Mouse (Mus musculus): ENCODE results near the gene Slc44a3. TPM values are rescaled to one million over a fixed set of nuclear protein-coding genes. Genes with fewer than 3 reads are reported as not detected.

Gene Slc44a3
- polyA plus RNA-seq (2012) = not detected in 2 replicates

DNA sequence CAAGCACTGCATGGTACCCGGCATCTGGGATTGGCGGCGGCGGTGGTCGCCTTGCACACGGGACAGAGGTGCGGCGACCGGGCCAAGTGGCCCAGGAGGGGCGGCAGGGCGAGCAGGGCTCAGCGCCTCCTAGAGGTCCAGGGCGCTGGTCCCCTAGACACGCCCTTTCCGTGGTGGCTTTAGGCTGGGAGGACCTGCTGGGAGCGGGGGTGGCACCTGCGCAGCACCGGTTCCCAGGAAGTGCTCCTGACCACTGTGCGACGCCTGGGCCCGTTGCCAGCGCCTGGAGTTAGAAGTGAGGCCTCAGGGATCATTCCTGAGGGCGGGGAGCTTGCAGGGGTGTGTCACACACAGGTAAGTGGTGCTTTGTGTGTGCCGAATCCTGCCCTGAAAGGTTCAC, at the start of gene Slc44a3:
TSS of gene Slc44a3 (minus strand) at position 229 of the 400 bp plus-strand sequence.
- no peak for TF ChIP-seq GATA1 (IDR thresholded peaks at IDR 0.05; ENCODE audit: low read length)

GRCm38 (mm10) chr3:121579880-121580549, 47.8 kb upstream of the Slc44a3 start:
- no peak for TF ChIP-seq GATA1 (IDR thresholded peaks at IDR 0.05; ENCODE audit: low read length)

- no peak for TF ChIP-seq GATA1 (IDR thresholded peaks at IDR 0.05; ENCODE audit: low read length)
Observed at GRCm38 (mm10) chr3:121579402-121579801, 47.2 kb upstream of the Slc44a3 start.

DNA sequence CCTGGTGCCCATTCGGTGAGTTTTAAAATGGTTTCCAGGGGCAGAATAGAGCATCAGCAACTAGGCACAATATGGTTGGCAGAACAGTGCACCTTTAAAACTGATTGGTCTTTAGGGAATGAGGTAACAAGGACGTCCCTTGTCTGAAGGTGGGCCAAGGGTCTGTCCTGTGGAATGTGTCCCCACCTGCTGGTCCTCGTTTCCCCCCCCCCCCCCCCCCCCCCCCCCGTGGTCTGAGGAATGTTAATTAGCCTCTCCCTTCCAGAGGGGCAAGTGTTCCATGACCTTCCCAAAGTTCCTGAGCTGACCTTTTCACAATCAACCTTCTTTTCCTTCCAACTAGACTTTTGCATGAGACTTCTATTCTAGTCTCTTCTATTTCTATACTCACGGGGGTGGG, 46.5 kb upstream of the Slc44a3 start:
- TF ChIP-seq GATA1 (IDR thresholded peaks at IDR 0.05; ENCODE audit: low read length) = no peak

GRCm38 (mm10) chr3:121577641-121578040, 45.4 kb upstream of the Slc44a3 start:
- no peak for TF ChIP-seq GATA1 (IDR thresholded peaks at IDR 0.05; ENCODE audit: low read length)

- no peak for TF ChIP-seq GATA1 (IDR thresholded peaks at IDR 0.05; ENCODE audit: low read length)
Observed at GRCm38 (mm10) chr3:121577032-121577591, 44.9 kb upstream of the Slc44a3 start.

GRCm38 (mm10) chr3:121576367-121576766, 44.2 kb upstream of the Slc44a3 start:
- TF ChIP-seq GATA1 (IDR thresholded peaks at IDR 0.05; ENCODE audit: low read length) = no peak

- TF ChIP-seq GATA1 (IDR thresholded peaks at IDR 0.05; ENCODE audit: low read length) = no peak
Observed at GRCm38 (mm10) chr3:121574386-121574785, 42.2 kb upstream of the Slc44a3 start.

DNA sequence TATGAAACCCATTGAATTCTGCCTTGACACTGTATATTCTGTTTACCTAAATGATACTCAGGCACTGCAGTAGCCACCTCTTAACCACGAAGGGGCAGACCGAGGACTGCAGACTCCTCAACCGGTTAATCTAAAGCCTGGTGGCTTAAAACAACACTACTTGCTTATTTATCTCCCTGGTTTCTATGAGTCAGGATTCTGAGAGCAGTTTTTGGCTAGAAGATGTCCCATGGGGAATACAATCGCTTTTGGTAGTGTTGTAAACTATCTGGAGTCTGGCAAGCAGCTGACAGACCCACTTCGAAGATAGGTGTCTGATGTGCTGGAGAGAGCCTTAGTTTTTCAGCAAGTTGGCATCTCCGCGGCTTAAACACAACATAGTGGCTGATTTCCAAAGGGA, 41.7 kb upstream of the Slc44a3 start:
- TF ChIP-seq GATA1 (IDR thresholded peaks at IDR 0.05; ENCODE audit: low read length) = no peak

- no peak for TF ChIP-seq GATA1 (IDR thresholded peaks at IDR 0.05; ENCODE audit: low read length)
Observed at GRCm38 (mm10) chr3:121571491-121571890, 39.3 kb upstream of the Slc44a3 start.

- no peak for TF ChIP-seq GATA1 (IDR thresholded peaks at IDR 0.05; ENCODE audit: low read length)
Observed at GRCm38 (mm10) chr3:121570623-121571022, 38.4 kb upstream of the Slc44a3 start.

GRCm38 (mm10) chr3:121569767-121570166, 37.6 kb upstream of the Slc44a3 start:
- TF ChIP-seq GATA1 (IDR thresholded peaks at IDR 0.05; ENCODE audit: low read length) = no peak

DNA sequence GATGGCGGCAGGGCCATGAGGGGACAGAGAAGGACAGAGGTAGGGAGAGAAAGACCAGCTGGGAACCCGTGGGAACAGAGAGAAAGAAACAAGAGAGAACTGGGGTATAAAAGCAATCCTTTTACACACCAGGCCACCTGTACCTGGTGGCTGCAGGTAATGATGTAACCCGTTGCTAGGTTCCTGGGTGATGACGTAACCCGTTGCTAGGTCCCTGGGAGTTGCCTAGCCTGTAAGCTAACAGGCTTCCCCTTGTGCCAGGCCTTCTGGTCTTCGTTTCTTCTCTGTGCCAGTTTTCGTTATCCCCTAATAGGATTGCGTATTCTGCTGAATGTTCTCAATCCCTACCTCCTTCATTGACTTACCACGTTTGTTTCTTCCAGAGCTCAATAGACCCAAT, 36.8 kb upstream of the Slc44a3 start:
- no peak for TF ChIP-seq GATA1 (IDR thresholded peaks at IDR 0.05; ENCODE audit: low read length)

- no peak for TF ChIP-seq GATA1 (IDR thresholded peaks at IDR 0.05; ENCODE audit: low read length)
Observed at GRCm38 (mm10) chr3:121567904-121568303, 35.7 kb upstream of the Slc44a3 start.

DNA sequence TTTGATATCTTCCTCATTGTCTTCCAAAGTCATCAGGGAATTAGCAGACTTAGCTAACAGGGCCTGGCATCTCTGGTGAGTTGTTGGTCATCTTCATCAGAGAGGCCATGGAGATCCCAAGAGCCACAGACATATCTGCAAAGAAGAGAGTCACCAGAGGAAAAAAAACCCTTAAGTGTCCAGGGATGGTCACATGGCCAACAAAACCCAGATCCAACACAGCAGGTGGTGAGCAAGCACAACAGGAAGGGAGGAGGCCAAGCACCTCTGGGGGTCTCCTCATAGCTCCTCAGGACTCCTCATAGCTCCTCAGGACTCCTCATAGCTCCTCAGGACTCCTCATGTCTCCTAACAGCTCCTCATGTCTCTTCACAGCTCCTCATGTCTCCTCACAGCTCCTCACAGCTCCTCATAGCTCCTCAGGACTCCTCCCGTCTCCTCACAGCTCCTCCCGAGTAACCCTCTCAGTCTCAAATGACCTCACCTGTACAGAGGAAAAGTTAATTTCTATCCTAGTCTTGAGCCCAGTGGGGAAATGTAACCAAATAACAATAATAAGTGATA, 35.2 kb upstream of the Slc44a3 start:
- TF ChIP-seq GATA1 (IDR thresholded peaks at IDR 0.05; ENCODE audit: low read length) = no peak

DNA sequence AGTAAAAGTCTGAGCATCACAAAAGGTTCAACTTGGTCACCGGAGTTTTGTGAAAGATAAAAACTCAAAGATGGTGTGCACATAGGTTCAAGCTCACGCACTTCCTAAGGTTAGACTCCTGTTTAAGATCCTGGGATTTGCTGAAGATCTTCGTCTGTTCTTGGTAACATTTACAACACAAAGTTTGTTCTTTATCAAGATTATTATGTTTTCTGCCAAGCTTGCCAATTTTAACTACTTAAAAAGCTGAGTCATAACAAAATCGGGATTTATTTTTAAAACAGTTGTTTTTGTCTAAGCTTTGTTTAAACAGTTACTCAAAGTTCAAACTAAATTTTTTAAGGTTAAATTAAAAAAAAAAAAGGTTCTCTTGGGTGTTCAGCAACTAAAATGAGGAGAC, 34.7 kb upstream of the Slc44a3 start:
- no peak for TF ChIP-seq GATA1 (IDR thresholded peaks at IDR 0.05; ENCODE audit: low read length)

DNA sequence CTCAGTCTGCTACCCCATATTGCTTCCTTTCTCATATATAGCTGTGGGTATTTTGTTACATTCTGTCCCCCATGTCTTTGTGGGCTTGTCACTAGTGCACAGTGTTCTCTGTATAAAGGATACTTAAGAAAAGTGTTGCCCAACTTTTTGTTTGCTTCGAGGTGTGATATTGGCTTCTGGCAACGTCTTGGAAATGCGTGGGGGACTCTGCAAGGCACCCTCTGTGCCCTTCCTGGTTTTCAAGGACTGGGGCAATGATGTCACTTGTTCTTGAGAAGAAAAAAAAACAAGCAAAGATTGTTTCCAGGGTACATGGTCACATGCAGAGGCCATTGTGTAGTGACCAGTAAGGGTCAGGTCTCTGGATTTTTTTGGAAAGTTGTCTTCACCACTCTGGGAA, 29.6 kb upstream of the Slc44a3 start:
- TF ChIP-seq GATA1 (IDR thresholded peaks at IDR 0.05; ENCODE audit: low read length) = no peak
